Mouse (Mus musculus) cortical plate, adult 2 months (tissue): ENCODE results near the gene Enox1.

ENCODE experiments used
- CTCF ChIP-seq: fragments of 200-500 bp; IDR thresholded peaks from 2 replicates; pipeline ENCODE4 v1.5.1; 2011; ENCODE audit warnings: mild to moderate bottlenecking, control low read depth, low read length; ENCODE audit not compliant: insufficient read depth; ENCODE audit errors: extremely low read depth
- POLR2A ChIP-seq: fragments of 200-500 bp; IDR thresholded peaks from 2 replicates; pipeline ENCODE4 v1.6.1; 2011; ENCODE audit warnings: mild to moderate bottlenecking, low read length, control low read depth; ENCODE audit not compliant: insufficient read depth; ENCODE audit errors: extremely low read depth

DNA sequence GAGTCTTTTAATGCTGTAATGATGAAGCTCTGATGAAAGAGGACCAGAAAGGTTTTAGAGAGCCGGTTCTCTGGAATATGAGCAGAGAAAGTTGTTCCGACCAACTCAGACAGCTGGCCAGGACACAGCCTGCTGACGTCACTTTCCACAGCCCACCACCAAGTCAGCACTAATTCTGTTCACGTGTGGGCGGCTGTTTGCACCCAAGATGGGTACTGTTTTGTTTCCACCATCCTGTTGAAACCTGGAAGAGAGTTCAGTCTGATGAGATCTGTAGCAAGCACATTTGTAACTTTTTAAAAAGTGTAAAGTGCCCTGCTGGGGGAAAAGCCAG is 424.3 kb downstream of the Enox1 start:
- TF ChIP-seq CTCF (no peak), POLR2A (no peak)
